Mouse (Mus musculus): Measurements from ENCODE around the gene B4galt1. TPM values are rescaled to one million over a fixed set of nuclear protein-coding genes. Genes with fewer than 3 reads are reported as not detected.

Gene B4galt1
- polyA plus RNA-seq, 1 experiment from 2014 or later, result 56.5 TPM

DNA sequence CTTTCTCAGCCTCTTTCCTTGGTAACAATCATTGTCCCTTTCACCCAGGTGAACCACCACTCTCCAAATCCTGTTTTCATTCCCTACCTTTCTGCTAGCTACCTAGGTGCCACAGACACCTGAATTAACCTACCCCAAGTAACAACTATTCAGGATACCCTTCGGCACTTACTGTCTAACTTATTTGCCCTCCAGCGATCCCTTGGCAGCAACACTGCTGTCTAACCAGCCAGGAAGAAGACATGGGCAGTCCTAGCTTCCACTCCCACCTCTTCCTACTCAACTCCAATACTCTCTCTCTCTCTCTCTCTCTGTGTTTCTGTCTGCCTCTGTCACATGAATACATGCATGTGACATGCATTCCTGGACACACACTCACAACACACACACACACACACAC, 27.0 kb downstream of the B4galt1 start:
- H3K4me3 ChIP-seq, result no peak overlapping the region
- H3K4me2 ChIP-seq, result no peak overlapping the region
- 83% methylated on average over 2 of the region's 2 CpGs for WGBS
- H3K36me3 ChIP-seq, result peaks cover 43% of the 10 kb centered on the region
- H3K27me3 ChIP-seq (replicated peaks), result no peaks in the 10 kb centered on the region
- H3K9ac ChIP-seq, result no peak overlapping the region
- peaks cover 55% of the 10 kb centered on the region for H3K4me1 ChIP-seq (replicated peaks)
- H3K27ac ChIP-seq (ENCODE audit: poor library complexity, severe bottlenecking), result no peak overlapping the region
- no peak for ATAC-seq (ENCODE audit: insufficient number of reproducible peaks, low FRiP score)
- H3K9me3 ChIP-seq (replicated peaks), result no peaks in the 10 kb centered on the region

DNA sequence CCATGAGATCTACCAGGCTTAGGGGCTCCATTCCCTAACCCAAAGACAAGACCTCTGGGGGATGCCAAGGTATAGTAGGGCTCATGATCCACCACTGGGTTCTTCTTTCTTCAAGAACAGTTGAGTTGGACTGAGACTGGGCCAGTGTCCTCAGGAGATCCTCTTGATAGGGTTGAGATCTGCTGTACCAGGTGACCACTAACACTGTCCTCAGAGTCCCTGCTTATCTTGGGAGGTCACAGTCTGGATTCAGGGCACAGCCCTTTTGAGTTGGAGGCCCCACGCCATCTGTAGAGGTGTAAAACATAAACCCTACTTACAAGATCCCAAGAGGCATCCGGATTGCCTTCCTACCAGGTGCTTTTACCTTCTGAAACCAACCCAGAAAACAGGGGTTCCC, 27.8 kb downstream of the B4galt1 start:
- WGBS, result 93% methylated on average over 2 of the region's 2 CpGs
- H3K4me2 ChIP-seq, result no peak overlapping the region

DNA sequence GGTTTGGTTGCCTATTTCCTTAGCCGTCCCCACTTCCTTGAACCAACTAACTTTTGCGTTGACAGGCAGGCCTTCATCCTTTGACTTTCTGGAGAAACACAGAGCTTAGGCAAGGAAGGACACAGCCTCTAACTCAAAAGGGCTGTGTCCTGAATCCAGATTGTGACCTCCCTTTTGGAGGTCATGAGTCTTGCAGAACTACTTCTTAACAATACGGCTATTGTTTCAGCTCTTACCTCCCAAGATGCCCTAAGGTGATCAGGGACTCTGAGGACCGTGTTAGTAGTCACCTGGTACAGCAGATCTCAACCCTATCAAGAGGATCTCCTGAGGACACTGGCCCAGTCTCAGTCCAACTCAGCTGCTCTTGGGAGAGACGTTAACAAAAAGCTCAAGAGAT, 28.7 kb downstream of the B4galt1 start:
- Histone ChIP-seq H3K9me3 (replicated peaks) (no peaks in the 10 kb centered on the region), H3K4me3 (no peak overlapping the region), H3K4me2 (no peak overlapping the region), H3K36me3 (peaks cover 49% of the 10 kb centered on the region), H3K9ac (no peak overlapping the region), H3K27ac (ENCODE audit: poor library complexity, severe bottlenecking) (no peak overlapping the region), H3K27me3 (replicated peaks) (no peaks in the 10 kb centered on the region), H3K4me1 (replicated peaks) (peaks cover 65% of the 10 kb centered on the region)
- 64% methylated on average over 5 of the region's 5 CpGs for WGBS
- no peak for ATAC-seq (ENCODE audit: insufficient number of reproducible peaks, low FRiP score)

More for the DNA sequence above, 27.8 kb downstream of the B4galt1 start:
- no peaks in the 10 kb centered on the region for H3K27me3 ChIP-seq (replicated peaks)
- H3K27ac ChIP-seq (ENCODE audit: poor library complexity, severe bottlenecking), result no peak overlapping the region
- H3K36me3 ChIP-seq, result peaks cover 48% of the 10 kb centered on the region
- H3K9me3 ChIP-seq (replicated peaks), result no peaks in the 10 kb centered on the region
- H3K4me1 ChIP-seq (replicated peaks), result peaks cover 58% of the 10 kb centered on the region
- ATAC-seq (ENCODE audit: insufficient number of reproducible peaks, low FRiP score), result no peak
- no peak overlapping the region for H3K4me3 ChIP-seq
- no peak overlapping the region for H3K9ac ChIP-seq

DNA sequence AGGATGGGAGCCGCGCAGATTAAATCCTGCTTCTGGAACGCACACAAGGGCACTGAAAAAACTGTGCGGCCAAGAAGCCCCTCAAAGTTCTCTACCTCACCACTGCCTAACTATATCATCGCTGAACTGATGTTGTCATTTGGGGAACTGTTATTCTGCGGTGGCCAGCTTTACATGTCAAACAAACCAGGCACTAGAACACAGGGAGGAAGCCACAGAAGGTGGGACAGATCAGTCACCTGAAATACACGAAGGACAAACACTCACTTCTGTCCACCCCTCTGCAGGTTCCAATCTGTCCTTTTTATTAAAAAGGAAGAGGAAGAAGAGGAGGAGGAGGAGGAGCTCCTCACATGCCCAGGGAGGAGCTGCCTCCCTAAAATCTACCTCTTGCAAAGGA, 29.3 kb downstream of the B4galt1 start:
- Histone ChIP-seq H3K9ac (no peak overlapping the region; the same call in 1 of the 2 replicates), H3K4me2 (no peak overlapping the region), H3K36me3 (peaks cover 51% of the 10 kb centered on the region), H3K4me1 (replicated peaks) (peaks cover 70% of the 10 kb centered on the region), H3K4me3 (no peak overlapping the region), H3K27ac (ENCODE audit: poor library complexity, severe bottlenecking) (no peak overlapping the region), H3K27me3 (replicated peaks) (no peaks in the 10 kb centered on the region), H3K9me3 (replicated peaks) (no peaks in the 10 kb centered on the region)
- ATAC-seq (ENCODE audit: insufficient number of reproducible peaks, low FRiP score), result no peak
- 84% methylated on average over 7 of the region's 7 CpGs for WGBS

DNA sequence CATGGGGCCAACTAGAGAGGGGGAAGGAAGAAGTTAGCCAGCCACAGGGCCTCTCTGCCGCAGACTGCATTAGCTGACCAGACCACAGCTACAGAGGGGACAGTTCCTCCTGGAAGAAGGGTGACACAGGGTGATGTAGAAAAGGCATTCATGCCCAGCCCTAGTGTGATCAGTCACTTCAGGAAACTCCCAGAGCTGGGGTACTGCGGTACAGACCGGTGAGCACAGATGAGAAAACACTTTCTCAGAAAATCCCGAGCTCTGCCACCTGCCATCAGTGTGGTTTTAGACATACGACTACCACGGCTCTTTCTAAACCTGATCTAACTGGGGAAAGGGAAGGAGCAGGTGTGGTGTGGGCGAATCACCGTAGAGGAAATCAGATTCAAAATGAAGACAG, 30.1 kb downstream of the B4galt1 start:
- H3K27ac ChIP-seq (ENCODE audit: poor library complexity, severe bottlenecking), result no peak overlapping the region
- H3K27me3 ChIP-seq (replicated peaks), result no peaks in the 10 kb centered on the region
- no peaks in the 10 kb centered on the region for H3K9me3 ChIP-seq (replicated peaks)
- H3K36me3 ChIP-seq, result peaks cover 50% of the 10 kb centered on the region
- ATAC-seq (ENCODE audit: insufficient number of reproducible peaks, low FRiP score), result no peak
- H3K4me1 ChIP-seq (replicated peaks), result peaks cover 73% of the 10 kb centered on the region
- H3K4me2 ChIP-seq, result no peak overlapping the region
- peak overlapping the region; percentile 38; the same call in 1 of the 2 replicates for H3K9ac ChIP-seq
- H3K4me3 ChIP-seq, result no peak overlapping the region
- WGBS, result 87% methylated on average over 8 of the region's 8 CpGs

DNA sequence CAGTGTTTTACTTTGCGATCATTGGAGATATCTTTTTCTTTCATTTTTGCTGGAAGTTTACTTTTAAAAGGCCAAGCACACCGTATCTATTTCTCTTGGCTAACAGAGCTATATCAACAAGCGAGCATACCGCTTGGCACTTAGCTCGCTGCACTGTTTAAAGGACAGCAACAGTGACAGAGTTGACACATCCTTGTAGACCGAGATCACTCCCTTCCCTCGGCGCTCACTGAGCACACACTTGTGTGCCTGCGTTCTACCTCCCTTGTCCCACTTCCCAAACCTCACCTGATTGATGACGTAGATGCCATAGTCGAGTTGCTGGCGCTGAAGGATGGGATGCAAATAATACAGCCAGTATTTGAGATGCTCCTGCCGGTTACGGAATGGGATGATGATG, 30.7 kb downstream of the B4galt1 start:
- Histone ChIP-seq H3K9ac (0 out of 2 replicates have a peak overlapping the region, but pooled peaks have one; percentile 38), H3K4me3 (no peak overlapping the region), H3K27me3 (replicated peaks) (no peaks in the 10 kb centered on the region), H3K36me3 (peaks cover 52% of the 10 kb centered on the region), H3K4me1 (replicated peaks) (peaks cover 74% of the 10 kb centered on the region), H3K27ac (ENCODE audit: poor library complexity, severe bottlenecking) (no peak overlapping the region), H3K4me2 (no peak overlapping the region), H3K9me3 (replicated peaks) (no peaks in the 10 kb centered on the region)
- WGBS, result 71% methylated on average over 14 of the region's 14 CpGs
- no peak for ATAC-seq (ENCODE audit: insufficient number of reproducible peaks, low FRiP score)

DNA sequence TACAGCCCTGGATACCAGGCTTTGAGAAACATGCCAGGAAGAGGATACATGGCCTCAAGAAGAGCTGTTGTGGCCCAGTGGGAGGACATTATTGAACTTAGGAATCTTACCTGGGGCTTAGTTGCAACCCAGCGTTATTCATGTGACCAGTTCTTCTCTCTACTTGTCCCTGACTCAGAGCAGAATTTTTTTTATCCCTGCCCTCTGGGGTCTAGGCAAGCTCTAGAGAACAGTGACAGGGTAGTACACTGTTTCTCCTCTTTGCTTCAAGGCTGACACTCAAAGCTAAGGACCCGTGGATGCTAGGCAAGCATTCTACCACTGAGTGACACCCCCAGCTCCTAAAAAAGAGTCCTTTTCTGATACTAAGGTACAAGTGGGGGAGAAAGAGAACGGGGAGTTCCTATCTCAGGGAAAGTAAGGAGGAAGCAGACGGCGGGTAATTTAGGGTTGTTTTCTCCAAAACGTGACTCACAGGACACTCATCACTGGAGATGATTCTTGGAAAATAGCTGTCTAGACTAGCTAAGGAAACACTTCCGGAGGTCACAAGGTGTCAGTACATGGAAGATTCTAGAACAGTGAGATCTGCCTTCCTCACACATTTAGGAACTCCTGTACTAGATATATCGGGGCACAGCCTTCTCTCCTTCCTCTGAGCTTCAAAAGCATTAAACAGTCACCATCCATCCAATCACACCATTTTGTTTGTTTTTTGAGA, 32.3 kb downstream of the B4galt1 start:
- Histone ChIP-seq H3K9me3 (replicated peaks) (no peaks in the 10 kb centered on the region), H3K27me3 (replicated peaks) (no peaks in the 10 kb centered on the region), H3K4me2 (no peak overlapping the region), H3K4me3 (no peak overlapping the region), H3K9ac (0 out of 2 replicates have a peak overlapping the region, but pooled peaks have one; percentile 15), H3K27ac (ENCODE audit: poor library complexity, severe bottlenecking) (peak overlapping the region; percentile 86), H3K36me3 (peaks cover 57% of the 10 kb centered on the region), H3K4me1 (replicated peaks) (peaks cover 70% of the 10 kb centered on the region)
- ATAC-seq (ENCODE audit: insufficient number of reproducible peaks, low FRiP score), result no peak
- WGBS, result 66% methylated on average over 8 of the region's 8 CpGs

DNA sequence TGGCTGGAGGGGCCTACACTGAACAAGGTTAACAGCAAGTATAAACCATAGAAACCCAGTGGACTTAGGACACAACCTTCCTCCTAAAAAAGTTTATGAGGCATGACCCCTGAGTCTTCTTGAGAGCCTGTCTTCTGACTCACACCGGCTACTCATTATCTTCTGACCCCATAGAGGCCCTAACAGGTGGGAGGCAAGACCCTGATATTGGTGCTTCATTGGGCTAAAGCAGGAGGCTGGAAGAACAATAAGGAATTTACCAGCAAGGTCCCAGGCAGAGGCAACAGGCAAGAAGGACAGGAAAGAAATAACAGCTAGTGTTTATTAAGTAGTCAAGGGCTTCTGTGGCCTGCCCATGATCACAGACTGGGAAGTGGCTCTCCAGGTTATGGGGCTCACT, 32.9 kb downstream of the B4galt1 start:
- no peak overlapping the region for H3K4me2 ChIP-seq
- peak overlapping the region; percentile 15; the same call in 1 of the 2 replicates for H3K9ac ChIP-seq
- no peaks in the 10 kb centered on the region for H3K9me3 ChIP-seq (replicated peaks)
- no peak overlapping the region for H3K4me3 ChIP-seq
- WGBS, result 56% methylated on average over 1 of the region's 1 CpGs
- H3K27ac ChIP-seq (ENCODE audit: poor library complexity, severe bottlenecking), result peak overlapping the region; percentile 86
- H3K4me1 ChIP-seq (replicated peaks), result peaks cover 75% of the 10 kb centered on the region
- no peak for ATAC-seq (ENCODE audit: insufficient number of reproducible peaks, low FRiP score)
- H3K36me3 ChIP-seq, result peaks cover 55% of the 10 kb centered on the region
- no peaks in the 10 kb centered on the region for H3K27me3 ChIP-seq (replicated peaks)

DNA sequence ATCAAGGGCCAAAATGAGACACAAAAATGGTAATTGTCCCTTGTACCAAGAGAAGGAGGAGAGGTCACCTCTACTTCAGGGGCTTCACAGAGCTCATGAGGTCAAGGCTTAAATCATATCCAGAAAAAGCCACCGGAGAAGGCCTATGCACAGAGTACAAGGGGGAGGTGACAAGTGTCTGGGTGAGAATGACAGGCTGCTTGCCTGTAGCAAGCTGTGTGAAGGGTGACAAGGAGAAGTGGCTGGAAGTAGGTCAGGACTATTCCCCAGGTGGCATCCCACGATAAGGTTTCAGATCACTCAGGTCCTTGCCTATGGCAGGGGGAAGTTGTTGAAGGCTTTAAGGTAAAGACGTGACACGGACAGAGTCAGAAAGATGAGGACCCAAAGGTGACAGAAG, 33.8 kb downstream of the B4galt1 start:
- ATAC-seq (ENCODE audit: insufficient number of reproducible peaks, low FRiP score), result peak; percentile 61; the same call in 1 of the 2 replicates
- Histone ChIP-seq H3K27me3 (replicated peaks) (no peaks in the 10 kb centered on the region), H3K36me3 (peaks cover 56% of the 10 kb centered on the region), H3K4me1 (replicated peaks) (peaks cover 81% of the 10 kb centered on the region), H3K27ac (ENCODE audit: poor library complexity, severe bottlenecking) (peak overlapping the region; percentile 86), H3K4me2 (no peak overlapping the region), H3K9me3 (replicated peaks) (no peaks in the 10 kb centered on the region), H3K4me3 (no peak overlapping the region), H3K9ac (no peak overlapping the region)
- WGBS, result 47% methylated on average over 4 of the region's 4 CpGs

DNA sequence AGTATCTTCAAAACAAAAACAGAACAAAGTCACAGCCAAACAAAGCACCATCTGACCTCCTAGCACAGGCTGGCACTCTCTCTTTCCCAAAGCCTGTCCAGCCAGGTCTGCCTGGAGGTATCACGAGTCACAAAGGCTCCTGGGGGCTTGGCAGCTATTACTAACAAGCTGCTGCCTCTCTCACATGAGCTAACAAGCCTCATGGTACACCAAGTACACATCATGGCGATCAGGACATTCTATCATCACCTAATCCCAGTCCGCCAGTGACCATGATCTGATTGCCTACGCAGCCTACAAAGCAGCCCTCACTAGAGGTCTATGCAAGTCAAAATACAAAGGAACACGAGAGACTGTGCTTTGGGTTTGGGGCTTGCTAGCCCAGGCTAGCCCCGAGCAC, 34.7 kb downstream of the B4galt1 start:
- H3K4me3 ChIP-seq, result no peak overlapping the region
- WGBS, result 91% methylated on average over 6 of the region's 6 CpGs
- H3K27me3 ChIP-seq (replicated peaks), result no peaks in the 10 kb centered on the region
- H3K27ac ChIP-seq (ENCODE audit: poor library complexity, severe bottlenecking), result peak overlapping the region; percentile 86
- H3K36me3 ChIP-seq, result peaks cover 63% of the 10 kb centered on the region
- no peak overlapping the region for H3K4me2 ChIP-seq
- no peak overlapping the region for H3K9ac ChIP-seq
- no peak for ATAC-seq (ENCODE audit: insufficient number of reproducible peaks, low FRiP score)
- H3K9me3 ChIP-seq (replicated peaks), result no peaks in the 10 kb centered on the region
- H3K4me1 ChIP-seq (replicated peaks), result peaks cover 76% of the 10 kb centered on the region

DNA sequence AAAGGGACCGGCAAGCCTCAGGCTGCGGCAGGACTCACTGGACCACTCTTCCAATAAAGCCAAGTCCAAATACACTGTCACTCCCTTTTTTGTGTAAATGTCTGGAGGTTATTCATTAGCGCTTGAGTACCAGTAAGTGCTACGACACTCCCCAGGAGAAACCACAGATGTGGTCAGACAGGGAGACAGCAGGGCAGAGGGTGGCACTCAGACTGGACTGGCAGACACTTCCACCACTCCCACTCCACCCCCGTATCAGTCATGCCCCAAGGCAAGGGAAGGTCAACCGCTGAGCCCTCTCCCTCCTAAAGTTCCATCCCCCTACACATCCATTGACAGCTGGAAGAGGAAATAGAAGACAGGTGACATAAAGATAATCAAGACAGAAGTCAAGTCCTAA, 35.4 kb downstream of the B4galt1 start:
- WGBS, result 61% methylated on average over 6 of the region's 6 CpGs
- no peak for ATAC-seq (ENCODE audit: insufficient number of reproducible peaks, low FRiP score)
- peaks cover 68% of the 10 kb centered on the region for H3K36me3 ChIP-seq

DNA sequence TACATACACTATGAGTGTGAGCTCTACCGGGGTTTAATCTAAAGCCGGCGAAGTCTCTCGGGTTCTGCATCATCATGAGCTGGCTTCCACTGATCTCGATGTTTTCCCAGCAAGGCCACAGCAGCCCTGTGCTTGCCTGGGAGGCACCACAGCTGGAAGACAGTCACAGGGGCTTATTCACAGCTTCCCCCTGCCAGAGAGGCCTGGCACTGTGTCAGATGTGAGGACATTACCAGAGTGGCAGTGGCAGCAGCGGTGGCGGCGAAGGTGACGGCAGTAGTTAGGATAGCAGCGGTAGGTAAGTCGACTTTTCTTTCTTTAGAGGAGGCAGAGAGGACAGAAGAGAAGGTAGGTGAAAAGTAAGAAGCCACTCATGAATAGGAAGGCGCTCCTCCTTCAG, 35.9 kb downstream of the B4galt1 start:
- H3K27ac ChIP-seq (ENCODE audit: poor library complexity, severe bottlenecking), result no peak overlapping the region
- no peaks in the 10 kb centered on the region for H3K27me3 ChIP-seq (replicated peaks)
- no peak overlapping the region for H3K9ac ChIP-seq
- H3K9me3 ChIP-seq (replicated peaks), result no peaks in the 10 kb centered on the region
- no peak overlapping the region for H3K4me2 ChIP-seq
- H3K36me3 ChIP-seq, result peaks cover 69% of the 10 kb centered on the region
- peaks cover 67% of the 10 kb centered on the region for H3K4me1 ChIP-seq (replicated peaks)
- 79% methylated on average over 12 of the region's 12 CpGs for WGBS
- ATAC-seq (ENCODE audit: insufficient number of reproducible peaks, low FRiP score), result no peak
- no peak overlapping the region for H3K4me3 ChIP-seq

More for the DNA sequence above, 35.4 kb downstream of the B4galt1 start:
- H3K9ac ChIP-seq, result no peak overlapping the region
- no peak overlapping the region for H3K27ac ChIP-seq (ENCODE audit: poor library complexity, severe bottlenecking)
- no peaks in the 10 kb centered on the region for H3K27me3 ChIP-seq (replicated peaks)
- H3K4me1 ChIP-seq (replicated peaks), result peaks cover 71% of the 10 kb centered on the region
- no peaks in the 10 kb centered on the region for H3K9me3 ChIP-seq (replicated peaks)
- no peak overlapping the region for H3K4me3 ChIP-seq
- H3K4me2 ChIP-seq, result no peak overlapping the region
